In the genomic region with DNA sequence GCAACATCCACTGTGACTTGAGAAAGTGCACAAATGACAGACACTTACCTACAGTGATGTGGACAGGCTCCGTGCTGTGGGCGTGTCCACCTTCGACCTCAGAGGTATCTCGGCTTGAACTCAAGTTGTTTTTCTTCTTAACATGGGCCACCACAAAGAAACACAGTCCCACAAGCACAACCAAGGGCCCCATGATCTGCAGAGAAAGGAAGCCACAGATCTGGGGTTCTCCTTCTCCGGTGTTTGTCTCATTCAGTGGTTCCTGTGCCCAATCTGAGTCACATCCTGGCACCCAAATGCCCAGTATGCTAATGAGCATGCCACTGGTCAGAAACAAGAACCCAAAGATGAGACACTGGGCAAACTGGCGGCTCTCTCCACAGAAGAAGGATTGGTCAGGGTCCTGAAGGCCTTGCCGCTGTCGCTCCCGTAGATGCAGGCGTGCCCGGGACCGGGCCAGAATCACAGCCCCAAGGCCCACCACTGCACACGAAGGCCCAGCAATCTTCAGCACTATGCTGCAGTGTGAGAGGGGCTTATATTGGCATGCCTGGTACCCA, we compare ENCODE assay signal across 20 mouse cellular contexts. TPM values are rescaled to one million over a fixed set of nuclear protein-coding genes. Genes with fewer than 3 reads are reported as not detected.
A peak's percentile ranks its signal among the peaks of the same experiment; 100 is the strongest.
DNase-seq lines count a peak whose midpoint lies in the region; ATAC-seq and TF ChIP-seq lines count a peak whose summit lies in the region.
"Had no signal": no experiment of that assay in that cellular context is flagged by ENCODE, and none has a peak within 500 bp of the region (broad histone marks: within the 10 kb centered on the region; RNA-seq: fewer than 3 reads in every experiment).

No protein-coding gene starts in this region.

- no peak overlapping the region for H3K27ac ChIP-seq in liver, embryonic 11.5 days (ENCODE audit: low read depth, low read length)
- no peak overlapping the region for H3K27ac ChIP-seq in intestine, embryonic 15.5 days
- no peak overlapping the region for H3K27ac ChIP-seq in small intestine, adult 2 months (ENCODE audit: insufficient read depth, low read depth, low read length)
- no peak overlapping the region for H3K27ac ChIP-seq in midbrain, embryonic 11.5 days (ENCODE audit: low read depth, low read length)
- H3K27ac ChIP-seq in neural tube, embryonic 15.5 days (replicated peaks): no peak overlapping the region
- H3K27ac ChIP-seq: embryonic facial prominence, embryonic 12.5 days; forebrain, embryonic 10.5 days; heart, embryonic 13.5 days; hindbrain, embryonic 10.5 days; layer of hippocampus, adult 2 months; midbrain, embryonic 10.5 days had no signal

- H3K4me2 ChIP-seq in liver, embryonic 11.5 days: no peak overlapping the region
- peak overlapping the region; percentile 48 for H3K4me2 ChIP-seq in intestine, embryonic 15.5 days (replicated peaks)
- no peak overlapping the region for H3K4me2 ChIP-seq in midbrain, embryonic 11.5 days
- no peak overlapping the region for H3K4me2 ChIP-seq in neural tube, embryonic 15.5 days
- H3K4me2 ChIP-seq: embryonic facial prominence, embryonic 12.5 days; heart, embryonic 13.5 days had no signal

- H3K4me3 ChIP-seq in liver, embryonic 11.5 days (ENCODE audit: low read depth, low read length): no peak overlapping the region
- 0 out of 2 replicates have a peak overlapping the region, but pooled peaks have one; percentile 4 for H3K4me3 ChIP-seq in intestine, embryonic 15.5 days (replicated peaks)
- peak overlapping the region; percentile 38 for H3K4me3 ChIP-seq in small intestine, adult 2 months (ENCODE audit: low read depth, low read length)
- H3K4me3 ChIP-seq in midbrain, embryonic 11.5 days (ENCODE audit: low read depth, low read length): no peak overlapping the region
- no peak overlapping the region for H3K4me3 ChIP-seq in neural tube, embryonic 15.5 days (replicated peaks)
- H3K4me3 ChIP-seq: embryonic facial prominence, embryonic 12.5 days; forebrain, embryonic 10.5 days; heart, embryonic 13.5 days; hindbrain, embryonic 10.5 days; layer of hippocampus, adult 2 months; midbrain, embryonic 10.5 days had no signal

- peak; percentile 2 for DNase-seq in liver
- no peak for DNase-seq in liver, embryonic 11.5 days (ENCODE audit: low spot score)
- DNase-seq in midbrain, embryonic 11.5 days (ENCODE audit: low spot score, missing footprints): no peak
- DNase-seq: cerebellum, adult 11 months; cerebellum, postnatal 25 days; gastrocnemius, postnatal 14 days; kidney, adult 8-10 months; lung, adult 18-20 months; thymus, adult 2 months had no signal

- WGBS in liver, embryonic 11.5 days: 86% methylated on average over 13 of the region's 13 CpGs
- 88% methylated on average over 13 of the region's 13 CpGs for WGBS in intestine, embryonic 15.5 days
- 41% methylated on average over 13 of the region's 13 CpGs for WGBS in small intestine, adult 2 months
- 91% methylated on average over 13 of the region's 13 CpGs for WGBS in midbrain, embryonic 11.5 days
- 91% methylated on average over 13 of the region's 13 CpGs for WGBS in neural tube, embryonic 15.5 days

- no peaks in the 10 kb centered on the region for H3K36me3 ChIP-seq in liver, embryonic 11.5 days (ENCODE audit: control insufficient read depth, insufficient read depth, low read length)
- H3K36me3 ChIP-seq in intestine, embryonic 15.5 days: no peaks in the 10 kb centered on the region
- peaks cover 10% of the 10 kb centered on the region for H3K36me3 ChIP-seq in small intestine, adult 2 months (ENCODE audit: control insufficient read depth, insufficient read depth, low read length)
- no peaks in the 10 kb centered on the region for H3K36me3 ChIP-seq in midbrain, embryonic 11.5 days (ENCODE audit: control insufficient read depth, insufficient read depth, low read length)
- no peaks in the 10 kb centered on the region for H3K36me3 ChIP-seq in neural tube, embryonic 15.5 days
- H3K36me3 ChIP-seq: embryonic facial prominence, embryonic 12.5 days; forebrain, embryonic 10.5 days; heart, embryonic 13.5 days; hindbrain, embryonic 10.5 days; midbrain, embryonic 10.5 days had no signal

- ATAC-seq in liver, embryonic 11.5 days (replicated peaks; ENCODE audit: low FRiP score): no peak
- ATAC-seq in CD4-positive, CD25-positive, alpha-beta regulatory T cell, adult 4 months: peak; percentile 23
- ATAC-seq in intestine, embryonic 15.5 days: no peak
- no peak for ATAC-seq in midbrain, embryonic 11.5 days (ENCODE audit: low FRiP score)
- ATAC-seq in neural tube, embryonic 15.5 days (ENCODE audit: low FRiP score): no peak

- no peak for TF ChIP-seq POLR2A in small intestine, adult 2 months (IDR thresholded peaks at IDR 0.05; ENCODE audit: low read depth, low read length)

- no peak overlapping the region for H3K9ac ChIP-seq in liver, embryonic 11.5 days (ENCODE audit: low read depth, low read length)
- H3K9ac ChIP-seq in intestine, embryonic 15.5 days: peak overlapping the region; percentile 17; the same call in 1 of the 2 replicates
- no peak overlapping the region for H3K9ac ChIP-seq in midbrain, embryonic 11.5 days (ENCODE audit: low read length)
- H3K9ac ChIP-seq in neural tube, embryonic 15.5 days (replicated peaks): no peak overlapping the region
- H3K9ac ChIP-seq: embryonic facial prominence, embryonic 12.5 days; heart, embryonic 13.5 days had no signal

- H3K4me1 ChIP-seq in liver, embryonic 11.5 days (replicated peaks; ENCODE audit: control insufficient read depth, insufficient read depth, low read length): no peaks in the 10 kb centered on the region; the same call in 1 of the 2 replicates
- peaks cover 32% of the 10 kb centered on the region for H3K4me1 ChIP-seq in intestine, embryonic 15.5 days (replicated peaks)
- H3K4me1 ChIP-seq in small intestine, adult 2 months (ENCODE audit: control insufficient read depth, insufficient read depth, insufficient read length, low read length): peaks cover 29% of the 10 kb centered on the region
- H3K4me1 ChIP-seq in midbrain, embryonic 11.5 days (ENCODE audit: control insufficient read depth, insufficient read depth, low read length): peaks cover 4% of the 10 kb centered on the region; the same call in 1 of the 2 replicates
- H3K4me1 ChIP-seq in neural tube, embryonic 15.5 days: peaks cover 12% of the 10 kb centered on the region

- peaks cover 31% of the 10 kb centered on the region for H3K27me3 ChIP-seq in liver, embryonic 11.5 days (replicated peaks; ENCODE audit: control insufficient read depth, insufficient read depth, low read length)
- H3K27me3 ChIP-seq in intestine, embryonic 15.5 days (replicated peaks): peaks cover 4% of the 10 kb centered on the region; the same call in 1 of the 2 replicates
- H3K27me3 ChIP-seq in small intestine, adult 2 months (ENCODE audit: control insufficient read depth, insufficient read depth, low read length): no peaks in the 10 kb centered on the region
- peaks cover 19% of the 10 kb centered on the region for H3K27me3 ChIP-seq in midbrain, embryonic 11.5 days (ENCODE audit: control insufficient read depth, insufficient read depth, low read length)
- peaks cover 32% of the 10 kb centered on the region for H3K27me3 ChIP-seq in neural tube, embryonic 15.5 days (replicated peaks)

- no peaks in the 10 kb centered on the region for H3K9me3 ChIP-seq in liver, embryonic 11.5 days (ENCODE audit: control insufficient read depth, low read length)
- no peaks in the 10 kb centered on the region for H3K9me3 ChIP-seq in intestine, embryonic 15.5 days
- H3K9me3 ChIP-seq in midbrain, embryonic 11.5 days (ENCODE audit: control insufficient read depth, low read length): no peaks in the 10 kb centered on the region
- no peaks in the 10 kb centered on the region for H3K9me3 ChIP-seq in neural tube, embryonic 15.5 days (replicated peaks)
- H3K9me3 ChIP-seq: embryonic facial prominence, embryonic 12.5 days; forebrain, embryonic 10.5 days; heart, embryonic 13.5 days; hindbrain, embryonic 10.5 days; midbrain, embryonic 10.5 days had no signal

- no peak for TF ChIP-seq CTCF in small intestine, adult 2 months (IDR thresholded peaks at IDR 0.05; ENCODE audit: extremely low read depth, insufficient read length, insufficient replicate concordance, low read depth, low read length)

RNA-seq across cellular contexts. Expression of a gene that starts 2.6 kb away (rescaled TPM):
- polyA plus RNA-seq in liver, embryonic 11.5 days (2014; fragmentation: Nextera tagmentation; extraction: Ambion mirVana): 0.19 TPM in 1 of 2 replicates, not detected in the other
- polyA plus RNA-seq in CD4-positive, CD25-positive, alpha-beta regulatory T cell, adult 4 months (2017; shearing (Covaris generic)): not detected
- polyA plus RNA-seq in intestine, embryonic 15.5 days (2015; fragmentation: Nextera tagmentation; extraction: Ambion mirVana): 28.9 and 31.8 TPM in 2 replicates
- 11.5 and 20.5 TPM in 2 replicates for polyA plus RNA-seq in small intestine, adult 2 months (2012; rRNA removed)
- not detected in 2 replicates for polyA plus RNA-seq in midbrain, embryonic 11.5 days (2014; fragmentation: Nextera tagmentation; extraction: Ambion mirVana)
- 2.3 TPM in 1 of 2 replicates, not detected in the other for polyA plus RNA-seq in neural tube, embryonic 15.5 days (2015; fragmentation: Nextera tagmentation; extraction: Ambion mirVana)
- polyA plus RNA-seq: embryonic facial prominence, embryonic 12.5 days; forebrain, embryonic 10.5 days; hindbrain, embryonic 10.5 days; midbrain, embryonic 10.5 days had no signal

RNA-seq across cellular contexts. Expression of a gene that starts 54.8 kb away (rescaled TPM):
- polyA plus RNA-seq in liver, embryonic 11.5 days (2014; fragmentation: Nextera tagmentation; extraction: Ambion mirVana): not detected in 2 replicates
- not detected for polyA plus RNA-seq in CD4-positive, CD25-positive, alpha-beta regulatory T cell, adult 4 months (2017; shearing (Covaris generic))
- 0.06 and 0.09 TPM in 2 replicates for polyA plus RNA-seq in intestine, embryonic 15.5 days (2015; fragmentation: Nextera tagmentation; extraction: Ambion mirVana)
- 0.08 TPM in 1 of 2 replicates, not detected in the other for polyA plus RNA-seq in small intestine, adult 2 months (2012; rRNA removed)
- not detected in 2 replicates for polyA plus RNA-seq in midbrain, embryonic 11.5 days (2014; fragmentation: Nextera tagmentation; extraction: Ambion mirVana)
- polyA plus RNA-seq in neural tube, embryonic 15.5 days (2015; fragmentation: Nextera tagmentation; extraction: Ambion mirVana): not detected in 2 replicates
- polyA plus RNA-seq: embryonic facial prominence, embryonic 12.5 days; forebrain, embryonic 10.5 days; heart, embryonic 13.5 days; hindbrain, embryonic 10.5 days; limb, embryonic 14.5 days had no signal

Comparison
In these comparisons a context has a peak if more than half of its experiments do, and no peak if none do; other contexts are left out.
1. H3K4me3 ChIP-seq: peak in intestine, embryonic 15.5 days (single experiment) and small intestine, adult 2 months (single experiment); none in liver, embryonic 11.5 days (single experiment), midbrain, embryonic 11.5 days (single experiment) and neural tube, embryonic 15.5 days (single experiment).